Mouse (Mus musculus): Measurements from ENCODE around the gene Taar8c.
A peak's percentile ranks its signal among the peaks of the same experiment; 100 is the strongest.

DNA sequence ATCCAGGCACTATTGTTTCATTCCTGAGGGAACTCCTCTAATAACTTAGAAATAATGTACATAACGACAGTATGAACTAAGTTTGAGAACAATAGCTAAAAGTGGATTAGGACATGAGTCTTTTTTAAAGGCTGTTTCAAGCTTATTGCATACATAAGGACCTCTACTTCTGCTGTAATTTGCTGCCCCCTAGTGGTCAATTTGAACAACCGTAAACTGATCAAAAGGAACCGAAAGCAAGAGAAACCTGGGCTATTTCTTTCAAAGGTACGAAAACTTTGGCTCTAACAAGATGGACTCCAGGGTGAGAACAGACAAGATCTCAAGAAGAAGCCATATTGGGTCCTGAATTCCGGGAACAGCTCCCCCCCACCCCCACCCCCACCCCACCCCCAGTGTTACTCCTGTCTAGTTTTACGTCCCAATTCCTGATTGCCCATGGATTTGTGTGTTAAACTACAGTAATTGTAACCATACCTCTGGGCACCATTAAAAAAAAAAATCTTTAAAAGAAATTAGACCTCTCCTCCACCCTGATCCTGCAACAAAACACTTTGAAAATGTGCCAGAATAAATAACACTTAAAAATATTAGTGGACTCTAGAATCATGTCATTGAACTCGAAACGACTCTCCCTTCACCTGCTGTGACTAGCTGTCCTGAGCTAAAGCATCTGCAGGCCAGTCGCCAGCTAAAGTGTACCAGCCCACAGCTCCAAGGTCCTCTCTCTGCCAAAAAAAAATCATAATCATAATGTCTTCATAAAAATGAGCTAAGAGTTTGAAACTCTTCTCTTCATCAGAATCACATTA is 29.9 kb upstream of the Taar8c start:
- TF ChIP-seq CTCF (IDR thresholded peaks at IDR 0.05; ENCODE audit: extremely low read depth, insufficient read depth, insufficient read length, insufficient replicate concordance) (0 out of 2 replicates have a peak, but pooled peaks have one; percentile 7), POLR2A (IDR thresholded peaks at IDR 0.05; ENCODE audit: low read depth, low read length) (no peak)

Data from spleen, adult 2 months (tissue).